Mouse (Mus musculus) midbrain, embryonic 12.5 days (tissue): Measurements from ENCODE around the gene Cs. TPM values are rescaled to one million over a fixed set of nuclear protein-coding genes. Genes with fewer than 3 reads are reported as not detected.

ENCODE experiments used
- ATAC-seq: fragments of 200-750 bp; cut with Nextera tagmentation; 2 replicates; pipeline ENCODE4 v1.8.0; 2017; ENCODE audit warnings: low read depth, moderate TSS enrichment, moderate library complexity; ENCODE audit not compliant: low FRiP score
- H3K27ac ChIP-seq: fragments of 300-500 bp; sonication (generic); replicated peaks from 2 replicates; pipeline ENCODE4 v1.5.1; 2016; ENCODE audit warnings: mild to moderate bottlenecking
- H3K27me3 ChIP-seq: fragments of 300-500 bp; sonication (generic); 2 replicates; pipeline ENCODE4 v1.6.1; 2016; ENCODE audit warnings: mild to moderate bottlenecking
- H3K36me3 ChIP-seq: fragments of 300-500 bp; sonication (generic); 2 replicates; pipeline ENCODE4 v1.6.1; 2016
- H3K4me1 ChIP-seq: fragments of 300-500 bp; sonication (generic); 2 replicates; pipeline ENCODE4 v1.6.1; 2016
- H3K4me2 ChIP-seq: fragments of 300-500 bp; sonication (generic); replicated peaks from 2 replicates; pipeline ENCODE4 v1.6.1; 2016; ENCODE audit warnings: mild to moderate bottlenecking, moderate library complexity
- H3K4me3 ChIP-seq: fragments of 300-500 bp; sonication (generic); 2 replicates; pipeline ENCODE4 v1.5.1; 2016; ENCODE audit warnings: mild to moderate bottlenecking
- H3K9ac ChIP-seq: fragments of 300-500 bp; sonication (generic); replicated peaks from 2 replicates; pipeline ENCODE4 v1.6.1; 2016; ENCODE audit warnings: mild to moderate bottlenecking, moderate library complexity
- H3K9me3 ChIP-seq: fragments of 300-500 bp; sonication (generic); 2 replicates; pipeline ENCODE4 v1.6.1; 2016; ENCODE audit warnings: mild to moderate bottlenecking
- WGBS: fragments of 180-500 bp; shearing (Covaris S2); methylation state at CpG from one replicate; pipeline ENCODE4 v1.1.7; 2016; 5-methylcytosine and 5-hydroxymethylcytosine counted together
- polyA plus RNA-seq: library from polyadenylated mRNA; unstranded; fragments of >200 nt; fragmentation: Nextera tagmentation; extraction: Ambion mirVana; gene quantifications from 2 replicates; pipeline ENCODE4 v1.2.1, GENCODE M21; 2016

Gene Cs
- polyA plus RNA-seq, 1 experiment from 2014 or later: 209 TPM

- Histone ChIP-seq H3K9ac (peak overlapping the region; percentile 99), H3K27ac (peak overlapping the region; percentile 97), H3K4me3 (peak overlapping the region; percentile 99), H3K9me3 (peaks cover 4% of the 10 kb centered on the region; the same call in 1 of the 2 replicates), H3K4me2 (peak overlapping the region; percentile 69), H3K36me3 (peaks cover 42% of the 10 kb centered on the region), H3K27me3 (no peaks in the 10 kb centered on the region), H3K4me1 (peaks cover 25% of the 10 kb centered on the region)
- WGBS: 61% methylated on average over 14 of the region's 14 CpGs
- ATAC-seq: no peak
These were observed 40.5 kb downstream of the Cs start for GRCm38 (mm10) chr10:128377940-128378448.

GRCm38 (mm10) chr10:128378462-128378861 lies 40.9 kb downstream of the Cs start:
- 70% methylated on average over 2 of the region's 3 CpGs for WGBS
- Histone ChIP-seq H3K36me3 (peaks cover 47% of the 10 kb centered on the region), H3K4me3 (peak overlapping the region; percentile 99), H3K9ac (peak overlapping the region; percentile 99), H3K4me1 (peaks cover 25% of the 10 kb centered on the region), H3K4me2 (peak overlapping the region; percentile 69), H3K27ac (no peak overlapping the region), H3K9me3 (peaks cover 4% of the 10 kb centered on the region; the same call in 1 of the 2 replicates), H3K27me3 (no peaks in the 10 kb centered on the region)
- no peak for ATAC-seq

GRCm38 (mm10) chr10:128379260-128379659 lies 41.7 kb downstream of the Cs start:
- peak overlapping the region; percentile 69; the same call in 1 of the 2 replicates for H3K4me2 ChIP-seq

GRCm38 (mm10) chr10:128380565-128380964 lies 43.0 kb downstream of the Cs start:
- Histone ChIP-seq H3K27me3 (no peaks in the 10 kb centered on the region), H3K27ac (no peak overlapping the region), H3K4me3 (no peak overlapping the region), H3K4me2 (no peak overlapping the region), H3K36me3 (peaks cover 68% of the 10 kb centered on the region), H3K9ac (no peak overlapping the region), H3K4me1 (peaks cover 25% of the 10 kb centered on the region), H3K9me3 (no peaks in the 10 kb centered on the region)
- ATAC-seq: no peak
- 89% methylated on average over 5 of the region's 5 CpGs for WGBS

More at GRCm38 (mm10) chr10:128379260-128379659, 41.7 kb downstream of the Cs start:
- H3K36me3 ChIP-seq: peaks cover 55% of the 10 kb centered on the region
- H3K9me3 ChIP-seq: peaks cover 1% of the 10 kb centered on the region; the same call in 1 of the 2 replicates
- ATAC-seq: no peak
- 96% methylated on average over 7 of the region's 7 CpGs for WGBS
- no peak overlapping the region for H3K27ac ChIP-seq
- no peak overlapping the region for H3K4me3 ChIP-seq
- no peaks in the 10 kb centered on the region for H3K27me3 ChIP-seq
- peaks cover 25% of the 10 kb centered on the region for H3K4me1 ChIP-seq
- H3K9ac ChIP-seq: peak overlapping the region; percentile 99; the same call in 1 of the 2 replicates

- H3K4me3 ChIP-seq: no peak overlapping the region
- H3K27ac ChIP-seq: no peak overlapping the region
- no peak overlapping the region for H3K4me2 ChIP-seq
- 88% methylated on average over 8 of the region's 8 CpGs for WGBS
- H3K9ac ChIP-seq: no peak overlapping the region
- H3K4me1 ChIP-seq: peaks cover 17% of the 10 kb centered on the region
- no peaks in the 10 kb centered on the region for H3K27me3 ChIP-seq
- ATAC-seq: no peak
- H3K9me3 ChIP-seq: no peaks in the 10 kb centered on the region
- peaks cover 87% of the 10 kb centered on the region for H3K36me3 ChIP-seq
These were observed 44.9 kb downstream of the Cs start for GRCm38 (mm10) chr10:128382482-128382881.

- 93% methylated on average over 7 of the region's 7 CpGs for WGBS
- Histone ChIP-seq H3K9ac (no peak overlapping the region), H3K4me1 (no peaks in the 10 kb centered on the region), H3K27me3 (no peaks in the 10 kb centered on the region), H3K9me3 (no peaks in the 10 kb centered on the region), H3K27ac (no peak overlapping the region), H3K36me3 (peaks cover 98% of the 10 kb centered on the region), H3K4me2 (no peak overlapping the region), H3K4me3 (no peak overlapping the region)
- no peak for ATAC-seq
These were observed 48.4 kb downstream of the Cs start for GRCm38 (mm10) chr10:128385902-128386301.

- 90% methylated on average over 14 of the region's 14 CpGs for WGBS
- peaks cover 7% of the 10 kb centered on the region; the same call in 1 of the 2 replicates for H3K4me1 ChIP-seq
- H3K9ac ChIP-seq: no peak overlapping the region
- H3K36me3 ChIP-seq: peaks cover 99% of the 10 kb centered on the region
- no peak overlapping the region for H3K4me3 ChIP-seq
- H3K27ac ChIP-seq: no peak overlapping the region
- no peak for ATAC-seq
- no peaks in the 10 kb centered on the region for H3K27me3 ChIP-seq
- no peak overlapping the region for H3K4me2 ChIP-seq
- no peaks in the 10 kb centered on the region for H3K9me3 ChIP-seq
These were observed 51.4 kb downstream of the Cs start for GRCm38 (mm10) chr10:128388941-128389340.

- ATAC-seq: no peak
- H3K4me1 ChIP-seq: peaks cover 8% of the 10 kb centered on the region; the same call in 1 of the 2 replicates
- H3K27ac ChIP-seq: no peak overlapping the region
- no peak overlapping the region for H3K4me2 ChIP-seq
- no peaks in the 10 kb centered on the region for H3K9me3 ChIP-seq
- no peaks in the 10 kb centered on the region for H3K27me3 ChIP-seq
- H3K4me3 ChIP-seq: no peak overlapping the region
- peaks cover 93% of the 10 kb centered on the region for H3K36me3 ChIP-seq
- H3K9ac ChIP-seq: no peak overlapping the region
- 92% methylated on average over 6 of the region's 6 CpGs for WGBS
These were observed 52.0 kb downstream of the Cs start for GRCm38 (mm10) chr10:128389570-128389969.

GRCm38 (mm10) chr10:128390366-128390765 lies 52.8 kb downstream of the Cs start:
- no peaks in the 10 kb centered on the region for H3K9me3 ChIP-seq
- no peaks in the 10 kb centered on the region for H3K27me3 ChIP-seq
- H3K36me3 ChIP-seq: peaks cover 85% of the 10 kb centered on the region
- no peak overlapping the region for H3K9ac ChIP-seq
- 89% methylated on average over 12 of the region's 12 CpGs for WGBS
- no peak overlapping the region for H3K4me3 ChIP-seq
- ATAC-seq: no peak
- H3K4me1 ChIP-seq: peaks cover 8% of the 10 kb centered on the region; the same call in 1 of the 2 replicates
- no peak overlapping the region for H3K4me2 ChIP-seq
- H3K27ac ChIP-seq: no peak overlapping the region

GRCm38 (mm10) chr10:128391850-128392249 lies 54.3 kb downstream of the Cs start:
- no peak for ATAC-seq
- no peak overlapping the region for H3K4me2 ChIP-seq
- peaks cover 9% of the 10 kb centered on the region; the same call in 1 of the 2 replicates for H3K4me1 ChIP-seq
- H3K9me3 ChIP-seq: no peaks in the 10 kb centered on the region
- WGBS: 86% methylated on average over 6 of the region's 6 CpGs
- no peak overlapping the region for H3K4me3 ChIP-seq
- no peaks in the 10 kb centered on the region for H3K27me3 ChIP-seq
- H3K27ac ChIP-seq: no peak overlapping the region
- H3K9ac ChIP-seq: no peak overlapping the region
- H3K36me3 ChIP-seq: peaks cover 76% of the 10 kb centered on the region

GRCm38 (mm10) chr10:128396017-128396673 lies 58.6 kb downstream of the Cs start:
- no peak for ATAC-seq
- Histone ChIP-seq H3K9ac (no peak overlapping the region), H3K27ac (0 out of 2 replicates have a peak overlapping the region, but pooled peaks have one; percentile 0), H3K4me2 (no peak overlapping the region), H3K4me1 (peaks cover 21% of the 10 kb centered on the region), H3K27me3 (no peaks in the 10 kb centered on the region), H3K36me3 (peaks cover 36% of the 10 kb centered on the region), H3K9me3 (no peaks in the 10 kb centered on the region), H3K4me3 (no peak overlapping the region)
- 68% methylated on average over 11 of the region's 11 CpGs for WGBS

- ATAC-seq: no peak
- WGBS: 72% methylated on average over 10 of the region's 10 CpGs
- Histone ChIP-seq H3K27ac (0 out of 2 replicates have a peak overlapping the region, but pooled peaks have one; percentile 0), H3K9me3 (no peaks in the 10 kb centered on the region), H3K4me2 (no peak overlapping the region), H3K4me1 (peaks cover 21% of the 10 kb centered on the region), H3K27me3 (no peaks in the 10 kb centered on the region), H3K9ac (no peak overlapping the region), H3K36me3 (peaks cover 35% of the 10 kb centered on the region), H3K4me3 (no peak overlapping the region)
These were observed 59.3 kb downstream of the Cs start for GRCm38 (mm10) chr10:128396716-128397264.
